Mouse (Mus musculus) v-Abl transformed pro-B cells (cell line): ENCODE data around the gene Atp2c1.

ENCODE experiments used
- in situ Hi-C, 2 experiments: fragments of 400-800 bp; cut with MboI; formaldehyde crosslinking; loops; one replicate each; pipeline ENCODE4 v1.15.1; 2025; ENCODE audit not compliant: unreplicated experiment in 2 of 2

The Atp2c1 gene

DNA sequence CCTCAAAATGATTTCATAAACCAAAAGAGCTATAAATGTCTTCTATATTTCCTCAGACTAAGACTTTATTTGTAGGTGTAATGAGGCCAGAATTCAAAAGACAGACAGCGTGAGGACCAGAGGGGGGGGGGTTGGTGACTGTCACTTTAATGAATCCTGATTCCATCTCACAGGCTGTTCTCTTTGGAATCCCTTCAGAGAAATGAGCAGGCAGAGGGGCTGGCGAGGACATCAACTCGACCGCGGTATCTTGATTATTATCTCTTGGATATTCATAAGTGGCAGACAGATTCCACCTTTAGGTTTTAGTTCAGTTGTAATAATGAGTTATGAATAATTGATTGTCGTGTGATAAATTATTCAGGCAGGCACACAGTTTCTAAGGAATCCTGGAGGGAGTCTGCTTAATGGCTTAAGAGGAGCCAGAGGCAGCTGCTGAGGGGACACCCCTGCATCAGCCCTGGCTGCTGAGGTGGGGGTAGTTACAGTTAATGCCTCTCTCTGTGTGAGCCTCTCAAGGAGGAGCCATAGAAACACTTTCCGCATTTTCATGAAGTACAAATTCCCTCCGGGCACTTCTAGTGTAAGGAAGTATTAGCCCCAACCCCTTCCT is 147.5 kb downstream of the Atp2c1 start:
- in situ Hi-C loops = loop anchor here (10.0 to 25.0 kb wide), 4 partner anchors 317 to 1317 kb away; partner anchors contain the start of genes Acad11 (in 1 of the 2), Mrpl3 (in 1 of the 2) and Uba5 (in 1 of the 2)

DNA sequence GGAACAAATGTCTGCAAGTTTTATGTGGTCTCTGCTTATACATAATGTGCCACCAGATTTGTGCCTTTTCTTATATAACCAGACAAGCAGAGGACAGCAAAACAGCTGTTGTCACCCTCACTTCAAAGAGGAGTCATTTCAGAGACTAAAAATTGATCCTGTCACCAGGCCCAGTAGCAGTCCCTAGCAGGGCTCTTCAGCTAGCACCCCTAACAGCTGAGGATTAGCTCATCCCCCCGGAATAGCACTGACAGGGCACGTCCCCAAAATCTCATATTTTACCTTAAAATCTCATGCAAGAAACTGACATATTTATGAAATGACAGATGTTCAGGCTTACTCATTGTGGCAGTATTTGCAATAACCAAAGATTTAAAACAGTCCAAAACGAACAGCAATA is 149.5 kb downstream of the Atp2c1 start:
- in situ Hi-C loops = loop anchor here (25.0 kb wide), 3 partner anchors 315 to 1315 kb away; partner anchors contain the start of genes Acad11 (in 1 of the 2), Mrpl3 (in 1 of the 2) and Uba5 (in 1 of the 2)

DNA sequence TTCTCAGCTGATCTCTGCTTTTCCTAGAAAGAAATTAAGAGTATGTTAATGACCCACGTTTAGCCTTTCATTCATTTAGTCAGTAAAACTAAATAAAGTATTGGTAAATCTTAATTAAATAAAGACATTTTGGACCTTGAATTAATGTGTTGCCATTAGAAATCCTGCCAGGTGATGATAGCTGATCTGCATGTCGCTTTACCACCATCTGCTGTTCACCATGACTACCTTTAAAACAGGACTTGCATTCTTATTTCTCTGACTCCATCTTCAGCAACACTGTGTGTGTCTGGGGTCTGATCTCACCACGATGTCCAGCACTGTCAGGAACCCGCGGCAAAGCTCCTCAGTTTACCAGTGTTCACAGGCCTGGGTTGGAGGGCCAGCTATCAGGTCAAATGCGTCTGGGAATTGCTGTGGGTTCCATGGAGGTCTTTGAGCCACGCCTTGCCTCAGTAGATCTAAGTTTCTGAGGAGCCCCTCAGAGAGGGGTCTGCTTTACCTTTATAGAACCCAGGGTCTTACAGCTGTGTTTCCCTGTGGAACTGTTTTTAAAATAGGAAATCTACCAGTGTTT is 150.1 kb downstream of the Atp2c1 start:
- in situ Hi-C loops = loop anchor here (25.0 kb wide), 3 partner anchors 315 to 1315 kb away; partner anchors contain the start of genes Acad11 (in 1 of the 2), Mrpl3 (in 1 of the 2) and Uba5 (in 1 of the 2)

GRCm38 (mm10) chr9:105376411-105376810 is 150.7 kb downstream of the Atp2c1 start:
- in situ Hi-C loops = loop anchor here (25.0 kb wide), 3 partner anchors 314 to 1314 kb away; partner anchors contain the start of genes Acad11 (in 1 of the 2), Mrpl3 (in 1 of the 2) and Uba5 (in 1 of the 2)

- in situ Hi-C loops = no loop called here
Observed at GRCm38 (mm10) chr9:105374361-105374760, 152.8 kb downstream of the Atp2c1 start.

GRCm38 (mm10) chr9:105368605-105369004 is 158.5 kb downstream of the Atp2c1 start:
- in situ Hi-C loops = no loop called here

GRCm38 (mm10) chr9:105366199-105366598 is 160.9 kb downstream of the Atp2c1 start:
- in situ Hi-C loops = no loop called here

- in situ Hi-C loops = no loop called here
Observed at GRCm38 (mm10) chr9:105363520-105364231, 163.4 kb downstream of the Atp2c1 start.

DNA sequence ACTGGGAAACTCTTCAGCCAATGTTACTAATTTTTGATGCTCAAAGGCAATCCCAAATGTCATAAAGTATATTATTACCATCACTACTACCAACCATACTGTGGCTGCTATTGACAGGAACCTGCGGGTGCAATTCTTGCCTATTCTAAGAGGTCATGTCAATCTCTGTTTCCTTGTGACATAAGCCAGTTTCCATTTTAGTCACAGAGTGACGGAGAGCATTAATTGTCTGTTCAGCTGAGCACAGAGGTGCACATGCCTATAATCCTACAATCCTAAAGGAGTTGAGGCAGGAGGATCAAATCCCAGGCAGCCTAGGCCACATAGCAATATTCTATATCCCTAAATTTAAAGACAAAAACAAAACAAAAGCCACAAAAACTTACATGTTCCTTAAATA is 164.9 kb downstream of the Atp2c1 start:
- in situ Hi-C loops = no loop called here
